Mouse (Mus musculus): Measurements from ENCODE around the gene Ankfn1.

DNA sequence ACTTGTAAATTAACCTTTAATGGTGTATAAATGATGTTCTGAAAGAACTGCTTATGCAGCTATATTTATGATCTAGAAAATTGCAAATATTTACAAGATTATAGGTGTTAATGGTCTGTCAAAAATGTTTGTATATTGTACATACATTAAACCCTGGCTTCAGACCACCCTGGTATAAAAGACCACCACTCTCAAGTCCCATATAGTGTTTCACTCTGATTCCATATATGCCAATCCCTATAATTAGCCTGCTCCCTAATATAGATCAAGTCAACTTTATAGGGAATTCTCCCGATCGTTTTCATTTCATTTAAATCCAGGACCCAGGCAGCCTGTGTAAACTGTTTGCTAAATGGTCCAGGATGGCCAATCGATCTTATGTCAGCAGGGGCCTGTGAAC lies 170.2 kb downstream of the Ankfn1 start:
- no peak for TF ChIP-seq CTCF (IDR thresholded peaks at IDR 0.05; ENCODE audit: borderline replicate concordance, insufficient read depth, low read depth, low read length)
- TF ChIP-seq POLR2A (IDR thresholded peaks at IDR 0.05; ENCODE audit: borderline replicate concordance, insufficient read depth, low read length), result no peak

All from cerebellum, adult 2 months (tissue).